Mouse (Mus musculus) ES-E14 (cell line): ENCODE data around the gene Agps. TPM values are rescaled to one million over a fixed set of nuclear protein-coding genes. Genes with fewer than 3 reads are reported as not detected.

Source experiments
- DNase-seq: peaks from one replicate; pipeline ENCODE4 v3.0.0-alpha.2; 2013; ENCODE audit warnings: low read depth, low spot score
- H3K27ac ChIP-seq: 2 replicates; pipeline ENCODE4 v1.5.1; 2012; ENCODE audit warnings: low read depth, mild to moderate bottlenecking, low read length, moderate library complexity, mixed read lengths; ENCODE audit not compliant: poor library complexity, insufficient read depth, severe bottlenecking
- H3K36me3 ChIP-seq: 2 replicates; pipeline ENCODE4 v1.6.1; 2012; ENCODE audit warnings: mild to moderate bottlenecking, low read length, moderate library complexity, mixed read lengths; ENCODE audit not compliant: control insufficient read depth, poor library complexity, insufficient read depth, severe bottlenecking
- H3K4me1 ChIP-seq, 2 experiments: fragments of 150-350 bp in 1 of 2; sonication (generic) in 1 of 2; 2 replicates each; pipeline ENCODE4 v1.6.1; 2012; ENCODE audit warnings: low read length in 2 of 2, mild to moderate bottlenecking in 1 of 2, mixed read lengths in 1 of 2; ENCODE audit not compliant: control insufficient read depth in 2 of 2, insufficient read depth in 2 of 2, poor library complexity in 1 of 2
- H3K4me3 ChIP-seq, 2 experiments: fragments of 150-350 bp in 1 of 2; sonication (generic) in 1 of 2; 2 replicates each; pipeline ENCODE4 v1.5.1; 2012; ENCODE audit warnings: low read length in 2 of 2, low read depth in 1 of 2, mild to moderate bottlenecking in 1 of 2, mixed read lengths in 1 of 2; ENCODE audit not compliant: insufficient read depth in 1 of 2, poor library complexity in 1 of 2, severe bottlenecking in 1 of 2
- H3K9ac ChIP-seq: 2 replicates; pipeline ENCODE4 v1.6.1; 2012; ENCODE audit warnings: low read depth, mild to moderate bottlenecking, low read length, mixed read lengths; ENCODE audit not compliant: poor library complexity, insufficient read depth, severe bottlenecking
- H3K9me3 ChIP-seq: fragments of 150-350 bp; sonication (generic); 2 replicates; pipeline ENCODE4 v1.6.1; 2012; ENCODE audit warnings: low read depth, mild to moderate bottlenecking, low read length; ENCODE audit not compliant: control insufficient read depth, insufficient read depth
- CHD2 ChIP-seq: IDR thresholded peaks from 2 replicates; pipeline ENCODE4 v1.6.1; 2014; ENCODE audit warnings: mild to moderate bottlenecking, low read depth, low read length, inconsistent platforms
- HCFC1 ChIP-seq: IDR thresholded peaks from 2 replicates; pipeline ENCODE4 v1.6.1; 2012; ENCODE audit warnings: low read length, inconsistent platforms, borderline replicate concordance; ENCODE audit not compliant: insufficient read depth
- MAFK ChIP-seq: IDR thresholded peaks from 2 replicates; pipeline ENCODE4 v1.6.1; 2014; ENCODE audit warnings: mild to moderate bottlenecking, low read depth, low read length, inconsistent platforms; ENCODE audit not compliant: insufficient read depth
- ZC3H11A ChIP-seq: IDR thresholded peaks from 2 replicates; pipeline ENCODE4 v1.6.1; 2012; ENCODE audit warnings: low read depth, mild to moderate bottlenecking, inconsistent platforms, low read length, borderline replicate concordance
- ZNF384 ChIP-seq: IDR thresholded peaks from 2 replicates; pipeline ENCODE4 v1.6.1; 2012; ENCODE audit warnings: low read depth, low read length, inconsistent platforms
- in situ Hi-C, 2 experiments: fragments of 600-800 bp; cut with MboI; formaldehyde crosslinking; loops; one replicate each; pipeline ENCODE4 v1.15.1; 2025; ENCODE audit warnings: low sequenced_read_pairs in 2 of 2, inconsistent platforms in 1 of 2; ENCODE audit not compliant: unreplicated experiment in 2 of 2
- total RNA-seq: library from RNA; depleted of rRNA; stranded (reverse); fragments of 300-350 nt; gene quantifications from 2 replicates; pipeline ENCODE4 v1.2.3, GENCODE M21; 2012

The Agps gene
- total RNA-seq, 1 experiment = 101 TPM

DNA sequence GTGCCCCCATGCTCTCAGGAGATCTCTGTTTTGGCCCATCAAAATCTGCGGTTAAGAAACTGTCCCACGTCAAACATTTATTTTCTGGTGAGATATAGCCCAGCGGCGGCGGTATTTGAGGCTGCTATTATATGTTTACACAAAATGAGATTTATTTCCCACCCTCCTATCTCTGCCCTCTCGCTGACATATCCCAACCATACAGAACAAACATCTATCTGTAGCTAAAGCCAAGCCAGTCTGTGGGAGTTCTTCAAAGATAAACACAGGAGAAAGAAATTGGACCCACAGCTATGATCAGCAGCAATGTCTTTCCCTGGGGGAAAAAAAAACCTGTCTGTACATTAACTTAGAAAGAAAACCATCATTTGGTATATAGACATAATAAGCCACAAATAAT, 15.3 kb upstream of the Agps start:
- no peak for DNase-seq
- no peak overlapping the region for H3K4me3 ChIP-seq
- H3K4me1 ChIP-seq = 0 out of 4 replicates have a peak, but pooled peaks cover 0 to under 1% of the 10 kb centered on the region in 2 experiments
- H3K36me3 ChIP-seq = no peaks in the 10 kb centered on the region
- H3K27ac ChIP-seq = no peak overlapping the region
- no peak overlapping the region for H3K9ac ChIP-seq
- in situ Hi-C loops = no loop called here
- TF ChIP-seq HCFC1 (no peak), ZNF384 (no peak), CHD2 (no peak), ZC3H11A (no peak), MAFK (no peak)
- no peaks in the 10 kb centered on the region for H3K9me3 ChIP-seq

DNA sequence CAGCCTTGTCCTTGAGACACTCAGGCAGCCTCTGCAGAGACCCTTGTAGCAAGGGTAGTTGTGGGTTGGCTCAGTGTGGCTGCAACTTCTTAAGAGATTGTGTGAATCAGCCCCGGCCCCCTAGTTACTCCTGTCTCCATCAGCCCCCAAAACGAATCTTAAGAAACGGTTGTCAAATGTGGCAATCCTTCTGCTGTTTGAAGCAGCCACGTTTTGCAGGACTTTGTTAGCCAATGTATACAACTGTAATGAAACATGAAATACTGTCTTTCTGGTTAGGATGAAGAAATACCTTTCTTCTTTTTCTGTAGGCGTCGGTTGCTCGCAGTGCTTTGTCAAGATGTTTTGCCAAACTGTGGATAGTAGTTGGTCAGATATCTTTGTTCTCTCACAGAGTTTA, 13.3 kb upstream of the Agps start:
- in situ Hi-C loops = no loop called here
- TF ChIP-seq HCFC1 (no peak), ZC3H11A (no peak), ZNF384 (no peak), CHD2 (no peak), MAFK (no peak)
- no peak overlapping the region for H3K27ac ChIP-seq

DNA sequence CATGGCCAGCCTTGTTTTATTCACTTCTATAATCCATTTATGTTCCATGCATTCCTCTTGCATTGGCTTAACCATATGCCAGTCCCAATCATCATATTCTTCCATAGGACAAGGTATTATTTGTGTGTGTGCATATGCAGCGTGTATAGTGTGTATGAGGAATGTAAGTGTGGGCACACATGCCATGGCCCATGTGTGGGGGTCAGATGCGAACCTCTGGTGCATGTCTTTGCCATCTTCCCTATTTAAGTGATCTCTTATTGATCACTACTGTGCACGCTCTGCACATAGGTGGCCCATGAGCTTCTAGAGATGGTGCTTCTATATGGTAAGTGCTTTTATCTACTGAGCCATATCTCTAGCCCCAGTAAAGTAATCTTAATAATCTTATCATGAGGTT, 12.2 kb upstream of the Agps start:
- no peaks in the 10 kb centered on the region for H3K9me3 ChIP-seq
- no peak overlapping the region for H3K4me3 ChIP-seq
- TF ChIP-seq MAFK = no peak
- no peak for TF ChIP-seq CHD2
- no peak for TF ChIP-seq ZC3H11A
- no peak for TF ChIP-seq ZNF384
- no peak for TF ChIP-seq HCFC1
- no peaks in the 10 kb centered on the region for H3K4me1 ChIP-seq
- DNase-seq = no peak
- no peak overlapping the region for H3K9ac ChIP-seq
- H3K27ac ChIP-seq = no peak overlapping the region
- in situ Hi-C loops = no loop called here
- H3K36me3 ChIP-seq = no peaks in the 10 kb centered on the region

More for the DNA sequence above, 13.3 kb upstream of the Agps start:
- no peak overlapping the region for H3K4me3 ChIP-seq
- H3K4me1 ChIP-seq = no peaks in the 10 kb centered on the region
- no peaks in the 10 kb centered on the region for H3K36me3 ChIP-seq
- no peaks in the 10 kb centered on the region for H3K9me3 ChIP-seq
- H3K9ac ChIP-seq = no peak overlapping the region
- DNase-seq = no peak

DNA sequence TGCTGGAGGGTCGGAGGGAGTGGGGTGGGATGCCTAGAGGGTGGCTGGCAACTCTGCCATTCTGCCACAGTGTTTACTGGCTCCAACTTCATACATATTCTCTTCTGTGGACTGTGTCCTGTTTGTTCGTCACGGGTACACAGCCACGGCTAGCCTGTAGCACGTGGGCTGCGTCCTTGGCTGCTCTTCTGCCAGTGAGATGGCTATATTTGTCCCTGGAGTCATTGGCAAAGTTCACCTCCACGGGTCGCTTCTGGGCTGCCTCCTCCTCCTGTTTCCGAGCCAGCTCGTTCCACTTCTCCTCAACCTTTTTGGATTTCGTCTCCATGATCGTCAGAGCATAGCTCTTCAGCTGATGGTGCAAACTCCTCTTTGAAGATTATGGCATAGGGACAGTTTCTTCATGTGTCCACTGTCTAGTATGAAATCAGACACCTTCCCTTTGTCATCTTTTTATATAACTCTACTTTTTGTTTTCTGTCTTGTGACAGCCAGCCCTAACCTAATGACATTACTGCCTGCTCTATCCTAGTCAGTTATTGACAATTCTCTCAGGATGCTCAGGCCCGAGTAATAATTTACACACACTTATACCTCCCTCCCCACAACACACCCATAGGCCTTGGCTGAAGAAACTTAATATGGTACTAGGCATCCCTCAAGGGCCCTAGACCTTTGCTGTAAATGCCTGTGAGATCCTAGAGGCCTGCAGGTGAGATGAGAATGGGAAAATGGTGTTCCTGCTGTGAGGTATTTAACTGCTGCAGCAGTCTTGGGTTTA, 9.8 kb upstream of the Agps start:
- Histone ChIP-seq H3K9me3 (no peaks in the 10 kb centered on the region), H3K4me3 (no peak overlapping the region), H3K27ac (no peak overlapping the region), H3K36me3 (no peaks in the 10 kb centered on the region), H3K9ac (no peak overlapping the region), H3K4me1 (no peaks in the 10 kb centered on the region)
- no peak for DNase-seq
- in situ Hi-C loops = no loop called here
- TF ChIP-seq ZC3H11A (no peak), ZNF384 (no peak), MAFK (no peak), HCFC1 (no peak), CHD2 (no peak)

DNA sequence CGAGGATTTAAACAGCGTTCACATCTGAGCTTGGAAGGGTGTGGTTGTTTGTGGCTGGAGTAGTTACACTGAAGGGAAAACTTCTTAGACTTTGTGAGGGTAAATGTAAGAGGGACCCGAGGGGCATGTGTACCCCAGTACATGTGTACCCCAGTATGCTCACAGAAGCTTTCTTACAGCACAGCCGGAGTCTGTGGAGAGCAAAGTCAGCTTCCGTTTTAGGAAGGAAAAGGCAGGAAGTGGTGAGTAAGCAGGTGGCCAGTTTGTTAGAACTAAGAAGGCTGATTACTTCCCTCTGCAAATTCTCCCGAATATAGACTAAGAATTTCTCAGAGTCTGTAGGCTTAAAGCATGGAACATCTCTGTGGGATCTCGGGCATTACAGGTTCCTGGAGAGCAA, 8.2 kb upstream of the Agps start:
- H3K36me3 ChIP-seq = no peaks in the 10 kb centered on the region
- no peak for TF ChIP-seq MAFK
- TF ChIP-seq ZC3H11A = no peak
- no peak for TF ChIP-seq HCFC1
- TF ChIP-seq CHD2 = no peak
- no peak for TF ChIP-seq ZNF384
- no peak for DNase-seq
- H3K27ac ChIP-seq = no peak overlapping the region
- H3K4me1 ChIP-seq = no peaks in the 10 kb centered on the region
- no peak overlapping the region for H3K4me3 ChIP-seq
- in situ Hi-C loops = no loop called here
- no peak overlapping the region for H3K9ac ChIP-seq
- no peaks in the 10 kb centered on the region for H3K9me3 ChIP-seq
